Comparison of ENCODE assay signal across 9 mouse cellular contexts in genomic region chr17:26895578-26895977, GRCm38 (mm10). TPM values are rescaled to one million over a fixed set of nuclear protein-coding genes. Genes with fewer than 3 reads are reported as not detected.
DNase-seq lines count a peak whose midpoint lies in the region; ATAC-seq and TF ChIP-seq lines count a peak whose summit lies in the region.
"Had no signal": no experiment of that assay in that cellular context is flagged by ENCODE, and none has a peak within 500 bp of the region (broad histone marks: within the 10 kb centered on the region; RNA-seq: fewer than 3 reads in every experiment).

No protein-coding gene starts in this region.

- peak; percentile 95 for TF ChIP-seq CTCF in bone marrow macrophage, adult 2 months (IDR thresholded peaks at IDR 0.05; ENCODE audit: low read depth, low read length)
- TF ChIP-seq CTCF in embryonic fibroblast, embryonic 13.5 days (IDR thresholded peaks at IDR 0.05; ENCODE audit: borderline replicate concordance, insufficient read depth, low read length): peak; percentile 45; the same call in 1 of the 2 replicates

- ATAC-seq in neural tube, embryonic 15.5 days (ENCODE audit: low FRiP score): no peak
- peak; percentile 61; the same call in 1 of the 2 replicates for ATAC-seq in kidney, embryonic 14.5 days (ENCODE audit: low FRiP score, low TSS enrichment)
- ATAC-seq in inflammation-experienced regulatory T-cells, adult 6 months: no peak

- TF ChIP-seq POLR2A in bone marrow macrophage, adult 2 months (IDR thresholded peaks at IDR 0.05; ENCODE audit: borderline replicate concordance, low read depth, low read length): no peak
- TF ChIP-seq POLR2A in embryonic fibroblast, embryonic 13.5 days (IDR thresholded peaks at IDR 0.05; ENCODE audit: low read depth, low read length): no peak

- no peak overlapping the region for H3K27ac ChIP-seq in neural tube, embryonic 15.5 days (replicated peaks)
- H3K27ac ChIP-seq in bone marrow macrophage, adult 2 months (ENCODE audit: insufficient read depth, low read depth, low read length): no peak overlapping the region
- H3K27ac ChIP-seq in embryonic fibroblast, embryonic 13.5 days (ENCODE audit: insufficient read depth, low read length): no peak overlapping the region
- H3K27ac ChIP-seq in kidney, embryonic 14.5 days (ENCODE audit: low read depth, low read length): no peak overlapping the region
- H3K27ac ChIP-seq: hindbrain, embryonic 15.5 days had no signal

- H3K36me3 ChIP-seq in neural tube, embryonic 15.5 days: no peaks in the 10 kb centered on the region
- H3K36me3 ChIP-seq in kidney, embryonic 14.5 days (ENCODE audit: control insufficient read depth, insufficient read depth, low read length): no peaks in the 10 kb centered on the region
- H3K36me3 ChIP-seq: hindbrain, embryonic 15.5 days had no signal

- H3K27me3 ChIP-seq in neural tube, embryonic 15.5 days (replicated peaks): peaks cover 4% of the 10 kb centered on the region; the same call in 1 of the 2 replicates
- H3K27me3 ChIP-seq in kidney, embryonic 14.5 days (ENCODE audit: control insufficient read depth, insufficient read depth, low read length): no peaks in the 10 kb centered on the region

- no peak overlapping the region for H3K9ac ChIP-seq in neural tube, embryonic 15.5 days (replicated peaks)
- no peak overlapping the region for H3K9ac ChIP-seq in kidney, embryonic 14.5 days (ENCODE audit: low read depth, low read length)
- H3K9ac ChIP-seq: hindbrain, embryonic 15.5 days had no signal

- 13% methylated on average over 10 of the region's 10 CpGs for WGBS in neural tube, embryonic 15.5 days
- WGBS in kidney, embryonic 14.5 days: 14% methylated on average over 10 of the region's 10 CpGs

- H3K9me3 ChIP-seq in neural tube, embryonic 15.5 days (replicated peaks): no peaks in the 10 kb centered on the region
- no peaks in the 10 kb centered on the region; the same call in 1 of the 2 replicates for H3K9me3 ChIP-seq in kidney, embryonic 14.5 days (ENCODE audit: control insufficient read depth, low read length)
- H3K9me3 ChIP-seq: hindbrain, embryonic 15.5 days had no signal

- peak; percentile 74 for DNase-seq in neural tube, embryonic 10.5 days (ENCODE audit: extremely low spot score, low spot score)
- peak; percentile 84 for DNase-seq in lung, postnatal 36 days
- DNase-seq in spleen, adult 12 weeks (ENCODE audit: low spot score): peak; percentile 56

- peaks cover 23% of the 10 kb centered on the region for H3K4me1 ChIP-seq in neural tube, embryonic 15.5 days
- H3K4me1 ChIP-seq in bone marrow macrophage, adult 2 months (ENCODE audit: control insufficient read depth, insufficient read depth, low read length): 0 out of 2 replicates have a peak, but pooled peaks cover 3% of the 10 kb centered on the region
- H3K4me1 ChIP-seq in embryonic fibroblast, embryonic 13.5 days (ENCODE audit: control insufficient read depth, insufficient read depth, low read length): peaks cover 6% of the 10 kb centered on the region; the same call in 1 of the 2 replicates
- H3K4me1 ChIP-seq in kidney, embryonic 14.5 days (ENCODE audit: control insufficient read depth, insufficient read depth, low read length): no peaks in the 10 kb centered on the region

- H3K4me2 ChIP-seq in neural tube, embryonic 15.5 days: no peak overlapping the region
- H3K4me2 ChIP-seq in kidney, embryonic 14.5 days (replicated peaks; ENCODE audit: low read depth, low read length): no peak overlapping the region
- H3K4me2 ChIP-seq: hindbrain, embryonic 15.5 days had no signal

- no peak overlapping the region for H3K4me3 ChIP-seq in neural tube, embryonic 15.5 days (replicated peaks)
- H3K4me3 ChIP-seq in bone marrow macrophage, adult 2 months (ENCODE audit: insufficient read depth, low read length): no peak overlapping the region
- no peak overlapping the region for H3K4me3 ChIP-seq in embryonic fibroblast, embryonic 13.5 days (ENCODE audit: insufficient read depth, low read length)
- no peak overlapping the region for H3K4me3 ChIP-seq in kidney, embryonic 14.5 days (ENCODE audit: low read length)
- H3K4me3 ChIP-seq: hindbrain, embryonic 15.5 days had no signal

RNA-seq across cellular contexts. Expression of gene Kifc5b, which starts 21.3 kb away (rescaled TPM):
- polyA plus RNA-seq in neural tube, embryonic 15.5 days (2015; fragmentation: Nextera tagmentation; extraction: Ambion mirVana): 2.3 and 3.5 TPM in 2 replicates
- 8.3 and 11.0 TPM in 2 replicates for polyA plus RNA-seq in bone marrow macrophage, adult 2 months (2012; ENCODE audit: insufficient read depth, insufficient read length, missing spikeins)
- polyA plus RNA-seq in embryonic fibroblast, embryonic 13.5 days (2011; ENCODE audit: insufficient read length, low read depth, missing spikeins): 6.6 and 7.2 TPM in 2 replicates
- polyA plus RNA-seq in kidney, embryonic 14.5 days (2014; fragmentation: Nextera tagmentation; extraction: Ambion mirVana): 6.9 and 11.2 TPM in 2 replicates
- polyA plus RNA-seq in inflammation-experienced regulatory T-cells, adult 6 months (2017; shearing (Covaris generic)): 1 to 10 TPM; 1.2 to 5.3 (median 4.0) TPM

RNA-seq across cellular contexts. Expression of gene Phf1, which starts 37.3 kb away (rescaled TPM):
- 27.5 and 30.5 TPM in 2 replicates for polyA plus RNA-seq in neural tube, embryonic 15.5 days (2015; fragmentation: Nextera tagmentation; extraction: Ambion mirVana)
- 32.1 and 34.3 TPM in 2 replicates for polyA plus RNA-seq in bone marrow macrophage, adult 2 months (2012; ENCODE audit: insufficient read depth, insufficient read length, missing spikeins)
- 10.9 and 12.0 TPM in 2 replicates for polyA plus RNA-seq in embryonic fibroblast, embryonic 13.5 days (2011; ENCODE audit: insufficient read length, low read depth, missing spikeins)
- 6.0 TPM in 2 replicates for polyA plus RNA-seq in kidney, embryonic 14.5 days (2014; fragmentation: Nextera tagmentation; extraction: Ambion mirVana)
- polyA plus RNA-seq in inflammation-experienced regulatory T-cells, adult 6 months (2017; shearing (Covaris generic)): 10 to 100 TPM in 2 of 3 experiments, 1 to 10 TPM in 1; 8.2 to 17.5 (median 14.2) TPM

RNA-seq across cellular contexts. Expression of gene Cuta, which starts 43.8 kb away (rescaled TPM):
- 141 and 152 TPM in 2 replicates for polyA plus RNA-seq in neural tube, embryonic 15.5 days (2015; fragmentation: Nextera tagmentation; extraction: Ambion mirVana)
- 120 and 134 TPM in 2 replicates for polyA plus RNA-seq in bone marrow macrophage, adult 2 months (2012; ENCODE audit: insufficient read depth, insufficient read length, missing spikeins)
- polyA plus RNA-seq in embryonic fibroblast, embryonic 13.5 days (2011; ENCODE audit: insufficient read length, low read depth, missing spikeins): 80.0 and 90.5 TPM in 2 replicates
- 164 and 182 TPM in 2 replicates for polyA plus RNA-seq in kidney, embryonic 14.5 days (2014; fragmentation: Nextera tagmentation; extraction: Ambion mirVana)
- polyA plus RNA-seq in inflammation-experienced regulatory T-cells, adult 6 months (2017; shearing (Covaris generic)): 100 to 1,000 TPM; 132 to 166 (median 135) TPM

RNA-seq across cellular contexts. Expression of gene Syngap1, which starts 45.5 kb away (rescaled TPM):
- 3.7 and 3.8 TPM in 2 replicates for polyA plus RNA-seq in neural tube, embryonic 15.5 days (2015; fragmentation: Nextera tagmentation; extraction: Ambion mirVana)
- 2.4 and 3.5 TPM in 2 replicates for polyA plus RNA-seq in bone marrow macrophage, adult 2 months (2012; ENCODE audit: insufficient read depth, insufficient read length, missing spikeins)
- polyA plus RNA-seq in embryonic fibroblast, embryonic 13.5 days (2011; ENCODE audit: insufficient read length, low read depth, missing spikeins): 52.2 and 58.4 TPM in 2 replicates
- polyA plus RNA-seq in kidney, embryonic 14.5 days (2014; fragmentation: Nextera tagmentation; extraction: Ambion mirVana): 2.6 and 3.5 TPM in 2 replicates
- not detected for polyA plus RNA-seq in inflammation-experienced regulatory T-cells, adult 6 months (2017; shearing (Covaris generic))

RNA-seq across cellular contexts. Expression of gene Nkx2-5, which starts 50.8 kb away (rescaled TPM):
- polyA plus RNA-seq in neural tube, embryonic 15.5 days (2015; fragmentation: Nextera tagmentation; extraction: Ambion mirVana): 0.13 TPM in 1 of 2 replicates, not detected in the other
- not detected in 2 replicates for polyA plus RNA-seq in bone marrow macrophage, adult 2 months (2012; ENCODE audit: insufficient read depth, insufficient read length, missing spikeins)
- polyA plus RNA-seq in embryonic fibroblast, embryonic 13.5 days (2011; ENCODE audit: insufficient read length, low read depth, missing spikeins): not detected in 2 replicates
- not detected in 2 replicates for polyA plus RNA-seq in kidney, embryonic 14.5 days (2014; fragmentation: Nextera tagmentation; extraction: Ambion mirVana)
- polyA plus RNA-seq in inflammation-experienced regulatory T-cells, adult 6 months (2017; shearing (Covaris generic)): not detected
